Mouse (Mus musculus) cerebellum, adult (tissue): ENCODE data around the gene Kat7.

ENCODE experiments used
- ATAC-seq: cut with Nextera tagmentation; 2 replicates; pipeline ENCODE4 v1.9.2; 2017; ENCODE audit warnings: mild to moderate bottlenecking, moderate library complexity, mixed read lengths; ENCODE audit not compliant: insufficient number of reproducible peaks, low FRiP score, low TSS enrichment

Kat7 gene

DNA sequence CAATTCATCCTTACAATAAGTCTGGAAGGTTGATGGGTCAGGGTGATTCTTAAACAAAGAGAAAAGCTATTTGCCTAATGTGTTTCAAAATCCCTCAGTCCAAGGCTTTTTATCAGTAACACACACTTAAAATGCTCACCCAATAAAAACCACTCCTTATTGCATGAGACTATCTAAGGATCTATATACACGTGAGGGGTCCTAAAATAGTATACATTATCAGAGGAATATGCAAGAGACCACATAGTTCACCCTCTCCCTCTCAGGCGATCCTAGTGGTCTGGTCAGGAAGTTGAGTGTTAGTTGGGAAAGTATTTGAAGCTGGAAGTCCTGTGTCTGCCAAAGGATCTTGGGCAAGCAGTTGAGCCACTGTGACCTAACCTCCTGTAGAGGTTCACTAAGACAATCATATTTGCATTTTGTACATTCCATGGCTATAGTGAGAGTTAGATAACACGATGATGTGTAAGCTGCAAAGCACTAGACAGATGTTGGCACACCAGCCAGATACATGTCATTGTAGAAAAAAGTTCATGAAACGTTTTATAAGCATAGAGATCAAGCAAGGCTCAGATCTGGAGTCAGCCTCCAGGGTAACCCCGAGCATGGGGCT is 24.5 kb upstream of the Kat7 start:
- ATAC-seq: no peak

DNA sequence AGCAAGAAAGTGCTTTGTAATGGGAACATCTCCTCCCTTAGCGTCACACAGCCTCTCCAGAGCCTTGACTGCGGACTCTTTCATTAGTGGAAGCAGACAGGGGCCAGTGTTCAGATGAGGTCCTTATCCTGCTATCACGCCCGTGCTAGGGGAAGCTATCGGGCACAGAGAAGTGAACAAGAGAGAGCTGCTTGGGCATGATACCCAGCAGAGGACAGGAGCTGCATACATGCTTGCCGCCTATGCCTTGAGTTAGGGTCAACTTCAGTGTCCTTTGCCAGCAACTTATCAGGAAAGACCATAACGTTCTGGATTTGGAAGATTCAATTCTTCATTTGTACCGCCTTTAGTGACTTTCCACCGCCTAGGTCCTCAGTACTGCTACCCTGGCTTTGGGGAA is 23.8 kb upstream of the Kat7 start:
- ATAC-seq: no peak

DNA sequence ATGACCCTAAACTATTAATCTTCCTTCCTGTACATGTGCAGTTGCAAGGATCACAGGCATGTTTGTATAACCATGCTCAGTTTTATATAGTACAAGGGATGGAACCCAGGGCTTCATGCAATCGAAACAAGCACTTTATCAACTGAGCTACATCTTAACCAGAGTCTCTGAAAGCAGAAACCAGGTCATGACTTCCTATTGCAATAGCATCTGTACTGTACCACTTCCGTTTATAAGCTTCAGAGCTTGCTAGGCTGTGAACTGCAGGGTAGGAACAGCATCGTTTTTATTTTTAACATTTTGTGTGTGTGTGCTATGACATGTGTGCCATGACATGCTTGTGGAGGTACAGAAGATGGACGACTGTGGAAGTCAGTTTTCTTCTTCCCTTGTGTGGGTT is 23.2 kb upstream of the Kat7 start:
- ATAC-seq: no peak

DNA sequence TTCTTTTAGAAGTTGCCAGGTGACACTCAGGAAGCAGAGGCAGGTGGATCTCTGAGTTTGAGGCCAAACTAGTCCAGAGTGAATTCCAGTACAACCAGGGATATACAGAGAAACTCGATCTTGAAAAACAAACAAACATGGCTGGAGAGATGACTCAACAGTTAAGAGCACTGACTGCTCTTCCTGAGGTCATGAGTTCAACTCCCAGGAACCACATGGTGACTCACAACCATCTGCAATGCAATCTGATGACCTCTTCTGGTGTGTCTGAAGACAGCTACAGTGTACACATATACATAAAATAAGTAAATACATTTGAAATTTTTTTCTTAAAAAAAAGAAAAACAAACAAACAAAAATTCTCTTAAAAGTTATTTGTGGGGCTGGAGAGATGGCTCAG is 20.6 kb upstream of the Kat7 start:
- ATAC-seq: no peak

DNA sequence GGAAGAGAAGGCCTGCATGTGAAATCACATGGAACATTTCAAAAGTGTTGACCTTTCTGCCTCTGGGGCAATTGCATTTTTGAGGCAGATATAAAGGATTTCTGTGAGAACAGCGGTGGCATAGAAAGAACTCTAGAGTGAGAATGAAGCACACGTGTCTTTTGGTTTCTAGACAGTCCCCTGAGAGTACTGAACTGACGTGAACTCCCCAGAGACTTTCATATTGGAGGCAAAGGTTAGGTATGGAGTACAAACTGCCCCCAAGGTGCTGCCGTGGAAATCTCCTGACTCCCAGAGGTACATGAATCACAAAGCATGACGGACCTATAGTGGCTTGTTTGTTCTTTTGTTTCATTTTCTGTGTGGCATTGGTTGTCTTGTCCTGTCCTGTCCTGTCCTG is 18.6 kb upstream of the Kat7 start:
- no peak for ATAC-seq

DNA sequence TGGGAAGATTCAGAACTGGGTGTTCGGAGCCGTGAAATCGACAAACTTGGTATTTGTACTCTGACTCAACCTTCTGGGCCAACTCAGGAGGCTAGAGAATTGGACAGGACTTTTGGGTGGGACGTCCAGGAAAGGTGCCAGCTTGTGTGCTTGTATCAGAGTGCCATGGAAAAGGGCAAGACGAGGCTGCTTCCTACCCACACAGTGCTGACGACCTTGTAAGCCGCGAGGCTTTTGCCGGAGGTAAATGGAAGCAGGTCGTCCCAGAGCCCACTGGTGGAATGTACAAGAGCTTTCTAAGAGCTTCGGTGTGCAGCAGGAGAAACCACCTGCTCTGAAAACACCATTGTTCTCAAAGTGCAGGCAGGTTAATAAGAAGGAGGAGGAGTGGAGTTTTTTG is 16.2 kb upstream of the Kat7 start:
- ATAC-seq: no peak

DNA sequence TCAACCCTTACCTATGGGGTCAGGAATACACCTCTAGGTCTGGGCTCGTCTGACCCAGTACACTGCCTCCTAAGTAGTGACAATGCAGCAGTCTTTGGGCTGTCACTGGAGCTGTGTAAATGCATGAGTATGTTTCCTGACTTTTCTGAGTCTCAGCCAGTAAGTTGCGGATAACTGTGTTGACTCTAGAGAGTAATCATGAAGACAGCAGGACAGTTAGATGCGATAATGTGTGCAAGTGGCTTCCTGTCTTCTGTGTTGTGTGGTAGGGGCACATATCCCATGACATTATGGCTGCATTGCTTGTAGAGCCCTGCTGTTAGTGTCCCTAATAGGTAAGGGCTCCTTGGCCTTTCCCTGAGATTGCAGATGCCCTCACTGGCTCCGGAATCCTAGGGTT is 15.8 kb upstream of the Kat7 start:
- no peak for ATAC-seq

DNA sequence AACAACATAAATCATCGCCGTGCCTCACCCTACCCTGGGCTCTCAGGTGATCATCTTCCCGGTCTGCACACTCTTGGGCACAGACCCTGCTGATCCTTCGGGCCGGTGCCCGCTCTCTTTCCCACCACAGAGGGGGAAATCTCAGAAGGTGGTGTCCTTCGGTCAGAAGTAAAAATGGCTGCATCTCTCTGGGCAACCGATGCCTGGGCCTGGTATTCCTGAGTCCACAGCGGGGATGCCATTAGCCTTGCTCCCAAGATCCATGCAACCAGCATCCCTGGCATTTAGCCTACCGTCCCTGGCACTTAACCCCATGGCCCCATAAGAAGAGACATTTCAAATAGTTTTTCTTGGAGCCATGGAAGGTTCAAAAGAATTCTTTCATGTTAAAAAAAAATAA is 14.1 kb upstream of the Kat7 start:
- ATAC-seq: no peak

DNA sequence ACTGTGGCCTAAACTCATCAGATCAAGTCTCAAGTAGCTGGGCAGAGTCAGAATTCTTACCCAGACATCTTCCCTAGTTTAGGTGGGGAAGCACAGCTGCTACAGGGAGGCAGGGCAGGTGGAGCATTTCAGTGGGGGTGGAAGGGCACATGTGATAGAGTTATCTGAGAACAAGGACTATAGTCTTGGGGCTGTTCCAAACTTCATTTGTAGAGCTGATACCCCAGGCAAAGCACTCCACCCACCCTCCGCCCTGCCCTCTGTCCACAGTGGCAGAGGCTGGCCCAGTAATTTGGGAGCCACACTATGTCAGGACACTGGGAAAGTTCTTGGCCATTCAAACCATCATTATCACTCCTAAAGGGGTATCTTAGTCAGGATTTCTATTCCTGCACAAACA is 10.0 kb upstream of the Kat7 start:
- ATAC-seq: no peak

DNA sequence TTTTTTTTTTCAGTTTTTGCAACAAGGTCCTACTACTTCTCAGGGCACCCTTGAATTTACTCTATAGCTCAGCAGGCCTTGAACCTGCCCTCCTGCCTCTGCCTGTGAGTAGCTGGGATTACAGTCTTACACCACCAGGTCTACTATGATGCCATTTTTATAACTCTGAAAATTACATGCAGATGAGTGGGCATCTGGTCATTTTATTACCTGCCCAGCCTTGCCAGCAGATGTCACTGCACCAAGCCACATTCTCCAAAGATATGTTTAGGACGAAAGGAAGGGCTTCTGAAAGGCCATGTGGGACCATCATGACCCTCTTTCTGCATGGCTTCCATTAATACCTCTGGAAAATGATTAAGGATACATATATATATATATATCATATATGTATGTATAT is 9.5 kb upstream of the Kat7 start:
- ATAC-seq: no peak

DNA sequence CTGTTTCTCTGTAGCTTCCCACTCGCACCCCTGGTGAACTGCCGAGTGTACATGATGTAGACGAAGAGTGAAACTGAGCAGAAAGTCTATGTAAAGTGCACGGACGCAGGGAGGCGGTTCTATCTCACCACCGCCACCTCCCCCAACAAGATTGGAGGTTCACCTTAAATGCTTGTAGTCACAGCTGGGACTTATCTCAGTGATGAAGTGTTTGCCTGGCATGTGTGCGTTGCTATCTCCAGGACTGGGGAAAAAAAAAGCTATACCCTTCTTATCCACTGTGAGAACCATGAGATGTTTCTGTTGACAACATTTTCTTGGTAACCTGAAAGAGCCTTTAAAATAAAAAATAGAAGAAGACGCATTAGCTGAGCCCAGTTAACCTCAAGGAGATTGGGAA is 8.1 kb upstream of the Kat7 start:
- no peak for ATAC-seq

DNA sequence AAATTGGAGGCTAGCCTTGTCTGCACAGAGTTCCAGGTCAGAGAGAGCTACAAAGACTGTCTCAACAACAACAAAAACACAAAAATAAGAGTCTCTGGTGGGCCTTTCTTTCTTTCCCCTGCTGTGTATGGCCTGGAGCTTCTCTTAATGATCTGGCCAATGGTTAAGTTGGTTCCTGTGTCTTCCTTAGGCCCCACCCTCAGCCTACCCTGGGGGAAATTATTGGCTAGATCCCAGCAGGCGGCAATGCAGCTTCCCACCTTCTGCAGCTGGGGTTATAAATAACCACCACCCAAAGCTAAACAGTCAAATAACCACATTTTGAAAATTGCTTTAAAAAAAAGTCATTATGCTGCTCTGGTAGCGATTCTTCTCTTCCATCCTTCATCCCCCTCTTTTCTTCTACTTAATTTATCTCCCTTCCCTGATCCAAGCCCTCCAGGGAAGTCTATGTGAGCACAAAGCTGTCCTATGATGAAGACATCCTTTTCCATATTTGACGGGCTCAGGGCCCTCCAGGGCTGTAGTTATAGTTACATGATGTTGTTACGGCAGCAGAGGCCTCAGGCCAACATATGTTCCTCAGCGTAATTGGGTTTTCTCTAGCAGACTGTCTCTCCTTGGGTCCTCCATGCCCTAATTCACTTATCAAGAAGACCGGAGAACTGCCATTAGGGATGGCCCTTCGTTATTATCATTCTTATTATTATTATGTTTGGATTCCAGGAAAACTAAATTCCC is 5.3 kb upstream of the Kat7 start:
- ATAC-seq: no peak

DNA sequence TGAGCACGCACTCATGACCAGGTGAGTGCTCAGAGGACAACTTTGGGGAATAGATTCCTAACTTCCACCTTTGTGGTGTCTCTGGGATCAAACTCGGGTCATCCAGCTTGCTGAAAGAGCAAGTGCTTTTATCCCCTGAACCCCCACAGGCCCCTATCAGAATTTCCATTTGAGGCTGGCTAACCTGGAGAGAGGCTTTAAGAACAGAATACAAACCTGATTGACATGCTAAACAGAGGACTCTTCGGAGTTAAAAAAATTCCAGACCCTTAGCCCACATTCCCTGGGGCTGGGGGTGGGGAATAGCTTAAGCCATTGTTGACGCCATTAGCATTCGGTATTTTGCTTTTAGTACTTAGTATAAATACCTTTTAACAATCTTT is 1.4 kb upstream of the Kat7 start:
- no peak for ATAC-seq

DNA sequence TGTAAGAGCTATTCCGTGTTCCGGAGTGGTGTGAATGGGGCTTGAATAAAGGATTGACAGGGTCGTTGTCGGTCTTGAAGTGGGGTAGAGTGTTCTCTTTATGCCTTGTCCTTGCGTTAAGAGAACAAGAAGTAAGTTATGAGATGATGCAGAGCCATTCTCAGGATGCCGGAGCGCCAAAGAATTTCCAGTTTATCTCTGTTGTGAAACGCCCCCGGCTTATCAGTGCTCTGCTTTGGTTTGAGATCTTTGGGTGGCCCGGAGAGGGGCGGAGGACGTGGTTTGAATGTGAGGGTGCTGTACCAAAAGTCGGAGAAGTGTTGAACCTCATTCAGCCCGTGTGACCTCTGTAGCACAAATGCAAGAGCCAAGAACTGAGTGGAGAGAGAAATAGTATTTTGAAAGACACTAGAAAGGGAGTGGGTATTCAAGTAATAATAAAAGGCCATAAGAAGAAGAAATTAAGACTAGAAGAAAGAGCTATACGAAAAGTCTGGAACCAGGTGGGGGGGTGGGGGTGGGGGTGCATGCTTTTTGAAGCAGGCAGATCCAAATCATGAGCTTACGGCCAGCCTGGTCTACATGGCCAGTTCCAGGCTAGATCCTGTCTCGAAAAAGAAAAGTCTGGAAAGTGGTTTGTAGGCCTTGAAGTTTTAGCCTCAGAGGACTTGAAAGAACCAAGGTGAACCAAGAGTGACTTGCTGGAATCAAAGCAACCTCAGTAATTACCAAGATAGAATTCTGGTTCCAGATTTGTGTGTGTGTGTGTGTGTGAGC is 790 bp upstream of the Kat7 start:
- no peak for ATAC-seq

DNA sequence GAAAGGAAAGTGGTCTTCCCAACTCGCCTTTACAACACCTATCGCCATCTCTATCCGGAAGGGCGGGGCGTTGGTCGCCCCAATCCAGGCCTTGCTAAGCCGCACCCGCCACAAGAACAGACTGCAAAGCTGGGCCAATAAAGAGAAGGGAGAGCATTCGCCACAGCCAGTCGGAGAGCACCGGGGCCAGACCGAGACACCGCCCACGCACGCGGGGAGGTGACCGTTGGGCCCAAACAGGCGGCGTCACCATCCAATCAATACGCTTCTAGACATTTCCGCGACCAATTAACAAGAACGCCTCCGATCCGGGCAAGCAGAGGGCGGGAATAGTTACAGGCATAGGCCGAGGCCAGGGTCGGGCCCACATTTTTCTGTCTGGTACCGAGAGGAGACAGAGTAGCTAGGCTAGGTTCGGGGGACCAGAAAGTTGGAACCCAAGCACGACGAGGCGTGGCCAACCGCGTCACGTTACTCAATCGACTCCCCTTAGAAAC is 488 bp downstream of the Kat7 start:
- peak; percentile 96 for ATAC-seq

DNA sequence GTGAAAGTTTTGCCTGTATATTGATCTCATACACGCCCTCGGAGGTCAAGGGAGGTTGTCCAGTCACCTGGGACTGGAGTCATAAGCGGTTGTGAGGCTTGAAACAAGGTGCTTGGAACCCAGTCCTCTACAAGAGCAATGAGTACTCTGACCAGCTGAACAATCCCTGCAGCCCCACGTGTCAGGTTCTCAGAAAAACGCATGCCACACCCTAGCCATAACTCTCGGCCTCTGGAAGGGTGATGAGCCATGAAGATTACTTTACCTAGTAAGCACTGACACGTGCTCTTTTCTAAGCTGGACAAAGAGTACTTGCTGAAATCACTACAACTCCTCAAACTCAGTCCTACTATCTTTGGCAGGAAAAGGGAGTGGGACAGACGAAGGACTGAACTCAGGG is 2.5 kb downstream of the Kat7 start:
- ATAC-seq: no peak

DNA sequence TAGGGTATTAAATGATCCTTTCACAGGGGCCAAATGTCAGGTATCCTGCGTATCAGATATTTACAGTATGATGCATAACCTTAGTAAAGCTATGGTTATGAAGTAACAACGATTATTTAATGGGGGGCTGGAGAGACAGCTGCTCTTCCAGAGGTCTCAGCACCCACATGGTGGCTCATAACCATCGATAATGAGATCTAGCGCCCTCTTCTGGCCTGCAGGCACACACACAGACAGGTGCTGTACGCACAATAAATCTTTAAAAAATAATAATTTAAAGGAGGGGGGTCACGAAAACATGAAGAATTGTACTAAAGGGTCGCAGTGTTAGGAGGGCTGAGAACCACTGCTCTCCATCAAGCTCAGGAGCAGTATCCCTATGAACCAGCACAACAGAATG is 4.4 kb downstream of the Kat7 start:
- no peak for ATAC-seq

DNA sequence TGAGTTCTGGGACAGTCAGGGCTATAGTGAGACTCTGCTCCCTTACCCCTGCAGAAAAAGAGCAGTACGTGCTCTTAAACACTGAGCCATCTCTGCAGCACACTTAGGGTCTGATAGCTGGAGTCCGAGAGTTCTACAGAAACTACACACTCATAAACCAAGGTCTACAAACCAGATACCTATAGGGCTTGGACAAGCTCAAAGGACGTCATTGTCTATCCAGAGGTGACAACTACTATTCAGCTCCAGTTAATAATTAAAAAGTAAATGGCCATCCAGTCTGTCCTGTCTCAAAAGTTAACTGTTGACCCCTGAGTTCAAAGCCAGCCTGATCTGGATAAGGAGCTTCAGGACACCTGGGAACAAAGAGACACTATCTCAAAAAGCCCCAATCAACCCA is 8.3 kb downstream of the Kat7 start:
- no peak for ATAC-seq

DNA sequence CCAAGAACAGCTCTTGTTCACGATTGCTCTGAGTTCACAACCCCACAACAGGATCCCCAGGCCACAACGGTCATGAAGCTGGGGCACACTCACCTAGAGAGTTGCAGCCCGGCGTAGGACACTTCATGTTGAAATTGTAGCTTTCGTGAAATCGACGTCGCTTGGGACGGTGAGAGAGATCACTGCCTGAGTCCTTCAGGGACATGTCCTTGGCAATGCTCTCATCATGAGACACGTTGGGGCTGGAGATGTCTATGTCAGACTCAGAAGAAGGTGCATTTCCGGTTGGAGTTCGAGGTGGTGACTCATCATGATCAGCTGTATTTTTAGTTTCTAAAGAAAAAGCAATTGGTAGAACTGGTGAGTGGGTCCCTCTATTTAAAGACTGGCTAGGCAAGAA is 10.2 kb downstream of the Kat7 start:
- no peak for ATAC-seq

DNA sequence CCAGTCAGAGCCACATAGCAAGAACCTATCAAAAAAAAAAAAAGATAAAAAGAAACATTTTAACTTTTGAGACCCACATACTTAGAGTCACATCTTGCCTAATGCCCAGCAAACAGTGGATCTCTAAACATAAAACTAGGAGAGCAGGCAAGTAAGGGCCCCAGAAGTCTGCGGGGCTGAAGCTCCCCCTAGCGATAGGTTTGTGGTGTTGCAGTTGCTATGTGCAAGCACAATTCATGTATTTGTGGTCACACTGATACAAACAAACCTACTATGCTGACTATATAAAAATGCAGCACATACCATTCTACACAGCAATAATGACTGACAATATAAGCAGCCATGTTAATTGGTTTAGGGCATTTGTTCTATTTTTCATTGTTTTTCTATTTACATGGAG is 11.9 kb downstream of the Kat7 start:
- ATAC-seq: no peak

DNA sequence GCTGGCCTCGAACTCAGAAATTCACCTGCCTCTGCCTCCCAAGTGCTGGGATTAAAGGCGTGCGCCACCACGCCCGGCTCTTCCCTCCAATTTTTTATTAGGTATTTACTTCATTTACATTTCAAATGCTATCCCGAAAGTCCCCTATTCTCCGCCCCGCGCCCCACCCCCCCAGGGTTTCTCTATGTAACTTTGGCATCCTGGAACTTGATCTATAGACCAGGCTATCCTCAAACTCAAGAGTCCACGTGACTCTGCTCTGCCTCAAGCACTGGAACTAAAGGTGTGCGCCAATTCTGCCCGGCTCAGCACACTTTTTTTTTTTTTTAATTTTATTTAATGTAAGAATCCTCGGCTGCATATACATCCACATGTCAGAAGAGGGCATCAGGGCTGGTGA is 14.3 kb downstream of the Kat7 start:
- ATAC-seq: no peak
